Mouse (Mus musculus) left cerebral cortex, postnatal 25 days (tissue): ENCODE measurements at regions not wholly inside any gene's neighbourhood (a gene's known extent, or its start where the extent isn't known, plus 50 kb on each side); places are given as distances from the start of the nearest gene placed in this dataset.

Experiments used
- DNase-seq, 2 experiments: peaks; one replicate each; pipeline ENCODE4 v3.0.0; 2022; ENCODE audit warnings: low spot score in 2 of 2, mixed read lengths in 1 of 2
- intact Hi-C: fragments of 180-260 bp; cut with DNase I; formaldehyde crosslinking; loops from one replicate; pipeline ENCODE4 v1.15.1; 2025

- intact Hi-C loops = no loop called here
- no peak for DNase-seq
Measured at GRCm38 (mm10) chr2:61527127-61527526, 51.3 kb upstream of the Tank start.

- intact Hi-C loops = no loop called here
- DNase-seq = no peak
Measured at GRCm38 (mm10) chr2:61524060-61524734, 54.2 kb upstream of the Tank start.

- intact Hi-C loops = no loop called here
- DNase-seq = no peak
Measured at GRCm38 (mm10) chr2:61514445-61515123, 63.8 kb upstream of the Tank start.

GRCm38 (mm10) chr2:61513787-61514444, 64.5 kb upstream of the Tank start:
- no peak for DNase-seq
- intact Hi-C loops = no loop called here

GRCm38 (mm10) chr2:61503594-61503993, 74.8 kb upstream of the Tank start:
- DNase-seq = no peak
- intact Hi-C loops = no loop called here

- no peak for DNase-seq
- intact Hi-C loops = no loop called here
Measured at GRCm38 (mm10) chr2:61501922-61502321, 76.5 kb upstream of the Tank start.

- DNase-seq = no peak
- intact Hi-C loops = no loop called here
Measured at GRCm38 (mm10) chr2:61499266-61499665, 79.1 kb upstream of the Tank start.

GRCm38 (mm10) chr2:61497930-61498329, 80.5 kb upstream of the Tank start:
- intact Hi-C loops = no loop called here
- no peak for DNase-seq

GRCm38 (mm10) chr2:61496968-61497367, 81.4 kb upstream of the Tank start:
- intact Hi-C loops = no loop called here
- no peak for DNase-seq

- peak; percentile 85 to 90 for DNase-seq
- intact Hi-C loops = no loop called here
Measured at GRCm38 (mm10) chr2:61493918-61494712, 84.3 kb upstream of the Tank start.

GRCm38 (mm10) chr2:61492043-61492743, 86.2 kb upstream of the Tank start:
- intact Hi-C loops = no loop called here
- no peak for DNase-seq

GRCm38 (mm10) chr2:61490436-61491109, 87.8 kb upstream of the Tank start:
- DNase-seq = no peak
- intact Hi-C loops = no loop called here

GRCm38 (mm10) chr2:61489762-61490161, 88.6 kb upstream of the Tank start:
- no peak for DNase-seq
- intact Hi-C loops = no loop called here

- intact Hi-C loops = no loop called here
- DNase-seq = no peak
Measured at GRCm38 (mm10) chr2:61483820-61484219, 94.6 kb upstream of the Tank start.

- intact Hi-C loops = no loop called here
- DNase-seq = no peak
Measured at GRCm38 (mm10) chr2:61476648-61477047, 101.7 kb upstream of the Tank start.

GRCm38 (mm10) chr2:61474626-61475025, 103.8 kb upstream of the Tank start:
- peak in 1 of 2 experiments; percentile 10 for DNase-seq
- intact Hi-C loops = no loop called here

GRCm38 (mm10) chr2:61470521-61470920, 107.9 kb upstream of the Tank start:
- DNase-seq = no peak
- intact Hi-C loops = no loop called here

GRCm38 (mm10) chr2:61470064-61470463, 108.3 kb upstream of the Tank start:
- intact Hi-C loops = no loop called here
- DNase-seq = no peak

- peak; percentile 23 to 51 for DNase-seq
- intact Hi-C loops = loop anchor here (2.0 kb wide), 2 partner anchors 727 to 735 kb away; no protein-coding TSS in a partner anchor
Measured at GRCm38 (mm10) chr2:61455902-61456301, 122.5 kb upstream of the Tank start.
